Mouse (Mus musculus): ENCODE data around the gene Obscn. TPM values are rescaled to one million over a fixed set of nuclear protein-coding genes. Genes with fewer than 3 reads are reported as not detected.
A peak's percentile ranks its signal among the peaks of the same experiment; 100 is the strongest.

Gene Obscn
- total and polyA plus RNA-seq, 3 experiments = 0.11 to 0.27 TPM; not detected in 1

- DNase-seq (ENCODE audit: low spot score) = no peak
- Histone ChIP-seq H3K27me3 (ENCODE audit: insufficient read depth, low read length) (peaks cover 1% of the 10 kb centered on the region; the same call in 1 of the 2 replicates), H3K36me3 (replicated peaks) (peaks cover 80% of the 10 kb centered on the region), H3K4me3 (ENCODE audit: low read depth, low read length) (no peak overlapping the region), H3K9me3 (replicated peaks) (no peaks in the 10 kb centered on the region), H3K4me1 (ENCODE audit: insufficient read depth, low read depth, low read length) (peaks cover 82% of the 10 kb centered on the region)
- TF ChIP-seq GATA1 (IDR thresholded peaks at IDR 0.05; ENCODE audit: borderline replicate concordance, low read length) = no peak
- no peak for TF ChIP-seq POLR2AphosphoS5 (IDR thresholded peaks at IDR 0.05; ENCODE audit: insufficient replicate concordance, low read depth, low read length)
- no peak for TF ChIP-seq CTCF (IDR thresholded peaks at IDR 0.05; ENCODE audit: low read depth, low read length)
- TF ChIP-seq GATA2 (IDR thresholded peaks at IDR 0.05; ENCODE audit: borderline replicate concordance, low read depth, low read length) = no peak
- no peak for TF ChIP-seq TAL1 (conservative IDR thresholded peaks at IDR 0.05; ENCODE audit: low read depth, low read length)
- ATAC-seq (ENCODE audit: extremely low read depth, insufficient number of reproducible peaks, low FRiP score, poor library complexity, severe bottlenecking) = no peak
Observed at GRCm38 (mm10) chr11:58989166-58989565, 147.0 kb downstream of the Obscn start.

GRCm38 (mm10) chr11:58985299-58985917 lies 150.8 kb downstream of the Obscn start:
- no peak overlapping the region for H3K4me3 ChIP-seq (ENCODE audit: low read depth, low read length)
- H3K9me3 ChIP-seq (replicated peaks) = no peaks in the 10 kb centered on the region
- ATAC-seq (ENCODE audit: extremely low read depth, insufficient number of reproducible peaks, low FRiP score, poor library complexity, severe bottlenecking) (no peak), DNase-seq (ENCODE audit: low spot score) (no peak)
- peaks cover 99% of the 10 kb centered on the region for H3K36me3 ChIP-seq (replicated peaks)
- peaks cover 80% of the 10 kb centered on the region for H3K4me1 ChIP-seq (ENCODE audit: insufficient read depth, low read depth, low read length)
- no peak for TF ChIP-seq GATA1 (IDR thresholded peaks at IDR 0.05; ENCODE audit: borderline replicate concordance, low read length)
- TF ChIP-seq GATA2 (IDR thresholded peaks at IDR 0.05; ENCODE audit: borderline replicate concordance, low read depth, low read length) = no peak
- TF ChIP-seq POLR2AphosphoS5 (IDR thresholded peaks at IDR 0.05; ENCODE audit: insufficient replicate concordance, low read depth, low read length) = no peak
- no peak for TF ChIP-seq CTCF (IDR thresholded peaks at IDR 0.05; ENCODE audit: low read depth, low read length)
- no peak for TF ChIP-seq TAL1 (conservative IDR thresholded peaks at IDR 0.05; ENCODE audit: low read depth, low read length)
- H3K27me3 ChIP-seq (ENCODE audit: insufficient read depth, low read length) = no peaks in the 10 kb centered on the region

GRCm38 (mm10) chr11:58984657-58985056 lies 151.5 kb downstream of the Obscn start:
- Histone ChIP-seq H3K4me3 (ENCODE audit: low read depth, low read length) (no peak overlapping the region), H3K4me1 (ENCODE audit: insufficient read depth, low read depth, low read length) (peaks cover 80% of the 10 kb centered on the region), H3K36me3 (replicated peaks) (peaks cover 98% of the 10 kb centered on the region), H3K27me3 (ENCODE audit: insufficient read depth, low read length) (no peaks in the 10 kb centered on the region), H3K9me3 (replicated peaks) (no peaks in the 10 kb centered on the region)
- no peak for TF ChIP-seq GATA2 (IDR thresholded peaks at IDR 0.05; ENCODE audit: borderline replicate concordance, low read depth, low read length)
- no peak for TF ChIP-seq GATA1 (IDR thresholded peaks at IDR 0.05; ENCODE audit: borderline replicate concordance, low read length)
- DNase-seq (ENCODE audit: low spot score) (no peak), ATAC-seq (ENCODE audit: extremely low read depth, insufficient number of reproducible peaks, low FRiP score, poor library complexity, severe bottlenecking) (no peak)

- no peak for DNase-seq (ENCODE audit: low spot score)
- peaks cover 83% of the 10 kb centered on the region for H3K4me1 ChIP-seq (ENCODE audit: insufficient read depth, low read depth, low read length)
- peaks cover 95% of the 10 kb centered on the region for H3K36me3 ChIP-seq (replicated peaks)
- H3K9me3 ChIP-seq (replicated peaks) = no peaks in the 10 kb centered on the region
- ATAC-seq (ENCODE audit: extremely low read depth, insufficient number of reproducible peaks, low FRiP score, poor library complexity, severe bottlenecking) = no peak
- no peak overlapping the region for H3K4me3 ChIP-seq (ENCODE audit: low read depth, low read length)
- no peaks in the 10 kb centered on the region for H3K27me3 ChIP-seq (ENCODE audit: insufficient read depth, low read length)
- no peak for TF ChIP-seq GATA2 (IDR thresholded peaks at IDR 0.05; ENCODE audit: borderline replicate concordance, low read depth, low read length)
- no peak for TF ChIP-seq GATA1 (IDR thresholded peaks at IDR 0.05; ENCODE audit: borderline replicate concordance, low read length)
- TF ChIP-seq TAL1 (conservative IDR thresholded peaks at IDR 0.05; ENCODE audit: low read depth, low read length) = no peak
- TF ChIP-seq POLR2AphosphoS5 (IDR thresholded peaks at IDR 0.05; ENCODE audit: insufficient replicate concordance, low read depth, low read length) = no peak
- no peak for TF ChIP-seq CTCF (IDR thresholded peaks at IDR 0.05; ENCODE audit: low read depth, low read length)
Observed at GRCm38 (mm10) chr11:58983691-58984341, 152.4 kb downstream of the Obscn start.

- Histone ChIP-seq H3K27me3 (ENCODE audit: insufficient read depth, low read length) (no peaks in the 10 kb centered on the region), H3K9me3 (replicated peaks) (no peaks in the 10 kb centered on the region), H3K4me1 (ENCODE audit: insufficient read depth, low read depth, low read length) (peaks cover 80% of the 10 kb centered on the region), H3K36me3 (replicated peaks) (peaks cover 82% of the 10 kb centered on the region), H3K4me3 (ENCODE audit: low read depth, low read length) (peak overlapping the region; percentile 98; the same call in 1 of the 2 replicates)
- DNase-seq (ENCODE audit: low spot score) = peak; percentile 63
- TF ChIP-seq GATA1 (IDR thresholded peaks at IDR 0.05; ENCODE audit: borderline replicate concordance, low read length) = no peak
- TF ChIP-seq POLR2AphosphoS5 (IDR thresholded peaks at IDR 0.05; ENCODE audit: insufficient replicate concordance, low read depth, low read length) = no peak
- no peak for TF ChIP-seq TAL1 (conservative IDR thresholded peaks at IDR 0.05; ENCODE audit: low read depth, low read length)
- TF ChIP-seq GATA2 (IDR thresholded peaks at IDR 0.05; ENCODE audit: borderline replicate concordance, low read depth, low read length) = no peak
- TF ChIP-seq CTCF (IDR thresholded peaks at IDR 0.05; ENCODE audit: low read depth, low read length) = no peak
- ATAC-seq (ENCODE audit: extremely low read depth, insufficient number of reproducible peaks, low FRiP score, poor library complexity, severe bottlenecking) = no peak
Observed at GRCm38 (mm10) chr11:58982471-58983097, 153.6 kb downstream of the Obscn start.
